Mouse (Mus musculus) midbrain, embryonic 14.5 days (tissue): ENCODE measurements around the gene Ssx9. TPM values are rescaled to one million over a fixed set of nuclear protein-coding genes. Genes with fewer than 3 reads are reported as not detected.
"Not testable (repeated sequence)": the region's sequence is repeated elsewhere in the genome, so short reads cannot be mapped to it uniquely, and the experiment has no call there.

Experiments
- ATAC-seq: fragments of 200-750 bp; cut with Nextera tagmentation; 2 replicates; pipeline ENCODE4 v1.8.0; 2017; ENCODE audit warnings: moderate number of reproducible peaks, moderate library complexity; ENCODE audit not compliant: low FRiP score, low TSS enrichment
- DNase-seq: peaks from one replicate; pipeline ENCODE4 v3.0.0-alpha.2; 2015
- H3K27ac ChIP-seq: fragments of 300-500 bp; sonication (generic); replicated peaks from 2 replicates; pipeline ENCODE4 v1.5.1; 2014; ENCODE audit warnings: mild to moderate bottlenecking, low read depth, low read length, moderate library complexity
- H3K27me3 ChIP-seq: fragments of 300-500 bp; sonication (generic); 2 replicates; pipeline ENCODE4 v1.6.1; 2014; ENCODE audit warnings: low read length, control low read depth, mixed read lengths; ENCODE audit not compliant: control insufficient read depth, insufficient read depth
- H3K36me3 ChIP-seq: fragments of 300-500 bp; sonication (generic); 2 replicates; pipeline ENCODE4 v1.6.1; 2014; ENCODE audit warnings: low read length, control low read depth; ENCODE audit not compliant: control insufficient read depth, insufficient read depth
- H3K4me1 ChIP-seq: fragments of 300-500 bp; sonication (generic); 2 replicates; pipeline ENCODE4 v1.6.1; 2014; ENCODE audit warnings: mild to moderate bottlenecking, antibody characterized with exemption, low read length, control low read depth; ENCODE audit not compliant: control insufficient read depth, insufficient read depth
- H3K4me2 ChIP-seq: fragments of 300-500 bp; sonication (generic); 2 replicates; pipeline ENCODE4 v1.6.1; 2014; ENCODE audit warnings: mild to moderate bottlenecking, low read length, moderate library complexity
- H3K4me3 ChIP-seq: fragments of 300-500 bp; sonication (generic); replicated peaks from 2 replicates; pipeline ENCODE4 v1.5.1; 2014; ENCODE audit warnings: low read depth, low read length
- H3K9ac ChIP-seq: fragments of 300-500 bp; sonication (generic); replicated peaks from 2 replicates; pipeline ENCODE4 v1.6.1; 2014; ENCODE audit warnings: mild to moderate bottlenecking, low read length, moderate library complexity
- H3K9me3 ChIP-seq: fragments of 300-500 bp; sonication (generic); 2 replicates; pipeline ENCODE4 v1.6.1; 2016; ENCODE audit warnings: low read length, control low read depth, mixed read lengths; ENCODE audit not compliant: control insufficient read depth
- whole genome bisulfite sequencing: fragments of 180-500 bp; shearing (Covaris S2); extraction: QIAGEN DNeasy Blood & Tissue Kit; methylation state at CpG from one replicate; pipeline ENCODE4 v1.1.7; 2014; 5-methylcytosine and 5-hydroxymethylcytosine counted together
- polyA plus RNA-seq: library from polyadenylated mRNA; unstranded; fragments of >200 nt; fragmentation: Nextera tagmentation; extraction: Ambion mirVana; gene quantifications from 2 replicates; pipeline ENCODE4 v1.2.1, GENCODE M21; 2014

The Ssx9 gene
- not detected in 2 replicates for polyA plus RNA-seq

- WGBS = 55% methylated on average over 2 of the region's 2 CpGs
- not testable (repeated sequence) for H3K4me2 ChIP-seq
Observed at GRCm38 (mm10) chrX:8748132-8748531, at the start of gene Ssx9. Ssx9 (plus strand) TSS chrX:8748432.

GRCm38 (mm10) chrX:8732907-8733306 lies 15.3 kb upstream of the Ssx9 start:
- Histone ChIP-seq H3K4me3 (no peak overlapping the region), H3K27ac (no peak overlapping the region), H3K36me3 (no peaks in the 10 kb centered on the region), H3K4me1 (no peaks in the 10 kb centered on the region), H3K27me3 (no peaks in the 10 kb centered on the region), H3K9ac (no peak overlapping the region), H3K4me2 (no peak overlapping the region), H3K9me3 (no peaks in the 10 kb centered on the region; the same call in 1 of the 2 replicates)
- ATAC-seq (no peak), DNase-seq (peak; percentile 4)
- 56% methylated on average over 5 of the region's 5 CpGs for WGBS

More at GRCm38 (mm10) chrX:8748132-8748531, at the start of gene Ssx9:
- not testable (repeated sequence) for H3K4me3 ChIP-seq, H3K9ac ChIP-seq, H3K36me3 ChIP-seq, H3K27me3 ChIP-seq, H3K27ac ChIP-seq, DNase-seq, ATAC-seq, H3K4me1 ChIP-seq, H3K9me3 ChIP-seq

- not testable (repeated sequence) for H3K4me1 ChIP-seq, DNase-seq, H3K9ac ChIP-seq, H3K4me2 ChIP-seq, H3K4me3 ChIP-seq, H3K36me3 ChIP-seq, H3K27me3 ChIP-seq, H3K9me3 ChIP-seq, ATAC-seq, H3K27ac ChIP-seq
- WGBS = 83% methylated on average over 4 of the region's 4 CpGs
Observed at GRCm38 (mm10) chrX:8803391-8803790, 55.2 kb downstream of the Ssx9 start, which contains the start of gene Ssxb5. Ssxb5 (plus strand) TSS chrX:8803691.

Other genes starting within 250 kb of the Ssx9 start
- gene Gm14459, start 223.5 kb upstream of the Ssx9 start, polyA plus RNA-seq = not detected in 2 replicates
- not detected in 2 replicates for gene Ssxb6, start 200.2 kb upstream of the Ssx9 start, polyA plus RNA-seq
- not detected in 2 replicates for gene Ssxb3, start 156.6 kb upstream of the Ssx9 start, polyA plus RNA-seq
- gene Ssxb8, start 57.6 kb upstream of the Ssx9 start, polyA plus RNA-seq = not detected in 2 replicates
- gene Ssxb5, start 55.3 kb downstream of the Ssx9 start, polyA plus RNA-seq = not detected in 2 replicates
- gene Gm6592, start 95.6 kb downstream of the Ssx9 start, polyA plus RNA-seq = not detected in 2 replicates
- gene Gm5751, start 125.8 kb downstream of the Ssx9 start, polyA plus RNA-seq = not detected in 2 replicates
- 34.3 and 39.3 TPM in 2 replicates for gene B630019K06Rik, start 143.9 kb downstream of the Ssx9 start, polyA plus RNA-seq
- gene Fthl17b, start 214.5 kb downstream of the Ssx9 start, polyA plus RNA-seq = not detected in 2 replicates
- not detected in 2 replicates for gene Fthl17c, start 228.1 kb downstream of the Ssx9 start, polyA plus RNA-seq
- gene Fthl17d, start 238.3 kb downstream of the Ssx9 start, polyA plus RNA-seq = not detected in 2 replicates